In the genomic region with DNA sequence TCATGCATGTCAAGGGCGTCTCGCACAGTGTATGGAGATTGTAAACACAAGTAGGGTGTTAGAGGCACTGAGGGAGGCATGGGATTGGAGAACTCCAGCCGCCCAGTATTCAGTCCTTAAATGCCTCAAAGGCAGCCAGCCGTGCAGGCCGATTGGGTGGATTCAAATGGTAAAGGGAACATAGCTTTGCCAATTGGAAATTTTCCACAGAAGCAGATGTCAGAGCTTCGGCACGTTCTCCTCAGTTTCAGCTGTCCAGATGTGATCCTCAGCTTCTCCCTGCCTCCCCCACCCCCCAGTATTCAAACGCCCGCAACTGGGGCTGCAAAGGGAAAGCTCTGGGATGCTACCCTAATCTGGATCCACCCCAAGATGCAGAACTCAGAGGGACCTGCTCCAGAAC, we compare ENCODE assay signal across 13 mouse cellular contexts. TPM values are rescaled to one million over a fixed set of nuclear protein-coding genes. Genes with fewer than 3 reads are reported as not detected.
A peak's percentile ranks its signal among the peaks of the same experiment; 100 is the strongest.
DNase-seq lines count a peak whose midpoint lies in the region; ATAC-seq and TF ChIP-seq lines count a peak whose summit lies in the region.
"Had no signal": no experiment of that assay in that cellular context is flagged by ENCODE, and none has a peak within 500 bp of the region (broad histone marks: within the 10 kb centered on the region; RNA-seq: fewer than 3 reads in every experiment).

No protein-coding gene starts in this region.

- no peak for TF ChIP-seq CTCF in midbrain, postnatal 0 days (IDR thresholded peaks at IDR 0.05)
- no peak for TF ChIP-seq CTCF in stomach, postnatal 0 days (IDR thresholded peaks at IDR 0.05; ENCODE audit: low read depth)

- H3K4me2 ChIP-seq in midbrain, postnatal 0 days (ENCODE audit: low read depth, low read length, poor library complexity, severe bottlenecking): no peak overlapping the region
- peak overlapping the region; percentile 26; the same call in 1 of the 2 replicates for H3K4me2 ChIP-seq in kidney, embryonic 16.5 days (replicated peaks; ENCODE audit: low read depth, low read length)
- H3K4me2 ChIP-seq in stomach, postnatal 0 days (replicated peaks; ENCODE audit: low read depth): peak overlapping the region; percentile 19; the same call in 1 of the 2 replicates
- H3K4me2 ChIP-seq: neural tube, embryonic 12.5 days had no signal

- no peaks in the 10 kb centered on the region for H3K36me3 ChIP-seq in midbrain, embryonic 10.5 days
- no peaks in the 10 kb centered on the region for H3K36me3 ChIP-seq in midbrain, postnatal 0 days (ENCODE audit: insufficient read depth, low read length)
- no peaks in the 10 kb centered on the region for H3K36me3 ChIP-seq in kidney, embryonic 16.5 days (ENCODE audit: insufficient read depth, low read length)
- no peaks in the 10 kb centered on the region for H3K36me3 ChIP-seq in stomach, postnatal 0 days (ENCODE audit: control insufficient read depth, insufficient read depth, low read length)
- H3K36me3 ChIP-seq: neural tube, embryonic 12.5 days had no signal

- no peaks in the 10 kb centered on the region for H3K27me3 ChIP-seq in midbrain, embryonic 10.5 days (ENCODE audit: low read depth, poor library complexity, severe bottlenecking)
- H3K27me3 ChIP-seq in midbrain, postnatal 0 days (ENCODE audit: insufficient read depth, low read length): no peaks in the 10 kb centered on the region
- no peaks in the 10 kb centered on the region for H3K27me3 ChIP-seq in kidney, embryonic 16.5 days (ENCODE audit: insufficient read depth, low read length)
- H3K27me3 ChIP-seq in stomach, postnatal 0 days (ENCODE audit: control insufficient read depth, insufficient read depth, low read length): no peaks in the 10 kb centered on the region
- H3K27me3 ChIP-seq: neural tube, embryonic 12.5 days had no signal

- 23% methylated on average over 9 of the region's 9 CpGs for WGBS in midbrain, embryonic 10.5 days
- WGBS in midbrain, postnatal 0 days: 19% methylated on average over 9 of the region's 9 CpGs
- 32% methylated on average over 9 of the region's 9 CpGs for WGBS in kidney, embryonic 16.5 days
- 24% methylated on average over 9 of the region's 9 CpGs for WGBS in stomach, postnatal 0 days

- H3K9ac ChIP-seq in midbrain, postnatal 0 days (replicated peaks; ENCODE audit: low read length, poor library complexity, severe bottlenecking): no peak overlapping the region
- H3K9ac ChIP-seq in kidney, embryonic 16.5 days (replicated peaks; ENCODE audit: low read length): 0 out of 2 replicates have a peak overlapping the region, but pooled peaks have one; percentile 8
- no peak overlapping the region for H3K9ac ChIP-seq in stomach, postnatal 0 days (ENCODE audit: low read length)
- H3K9ac ChIP-seq: neural tube, embryonic 12.5 days had no signal

- peak; percentile 43 for DNase-seq in embryo, embryonic 10 days (ENCODE audit: low spot score)
- no peak for DNase-seq in embryo, embryonic 11 days
- DNase-seq in midbrain, embryonic 10.5 days (ENCODE audit: low spot score): no peak
- no peak for DNase-seq in midbrain, postnatal 0 days (ENCODE audit: low spot score)
- no peak for DNase-seq in stomach, postnatal 0 days (ENCODE audit: low spot score)
- DNase-seq in thymus, postnatal 4 days: no peak
- no peak for DNase-seq in layer of hippocampus, adult 11-12 months (ENCODE audit: low spot score)
- DNase-seq: adrenal gland, postnatal 10 days; cerebellum, adult 2 months; heart, postnatal 14 days; thymus, postnatal 25 days had no signal

- H3K27ac ChIP-seq in midbrain, embryonic 10.5 days (replicated peaks): peak overlapping the region; percentile 42; the same call in 1 of the 2 replicates
- H3K27ac ChIP-seq in midbrain, postnatal 0 days (ENCODE audit: low read depth, low read length): no peak overlapping the region
- peak overlapping the region; percentile 55 for H3K27ac ChIP-seq in kidney, embryonic 16.5 days (ENCODE audit: low read length)
- no peak overlapping the region for H3K27ac ChIP-seq in stomach, postnatal 0 days (replicated peaks)
- H3K27ac ChIP-seq: neural tube, embryonic 12.5 days had no signal

- ATAC-seq in midbrain, postnatal 0 days (ENCODE audit: low FRiP score): no peak
- peak; percentile 92 for ATAC-seq in kidney, embryonic 16.5 days (ENCODE audit: low FRiP score, low TSS enrichment)
- ATAC-seq in stomach, postnatal 0 days (ENCODE audit: low FRiP score, low TSS enrichment): no peak

- TF ChIP-seq EP300 in stomach, postnatal 0 days (optimal IDR thresholded peaks at IDR 0.05): no peak

- no peaks in the 10 kb centered on the region for H3K9me3 ChIP-seq in midbrain, embryonic 10.5 days (replicated peaks)
- no peaks in the 10 kb centered on the region for H3K9me3 ChIP-seq in midbrain, postnatal 0 days (ENCODE audit: low read length)
- H3K9me3 ChIP-seq in kidney, embryonic 16.5 days (ENCODE audit: low read length): no peaks in the 10 kb centered on the region
- no peaks in the 10 kb centered on the region for H3K9me3 ChIP-seq in stomach, postnatal 0 days (ENCODE audit: control insufficient read depth, low read length)
- H3K9me3 ChIP-seq: neural tube, embryonic 12.5 days had no signal

- no peak overlapping the region for H3K4me3 ChIP-seq in midbrain, embryonic 10.5 days
- no peak overlapping the region for H3K4me3 ChIP-seq in midbrain, postnatal 0 days (ENCODE audit: low read depth, low read length)
- no peak overlapping the region for H3K4me3 ChIP-seq in kidney, embryonic 16.5 days (ENCODE audit: low read length)
- H3K4me3 ChIP-seq in stomach, postnatal 0 days (ENCODE audit: low read depth, low read length): no peak overlapping the region
- H3K4me3 ChIP-seq: neural tube, embryonic 12.5 days had no signal

- H3K4me1 ChIP-seq in midbrain, embryonic 10.5 days: peaks cover 14% of the 10 kb centered on the region
- H3K4me1 ChIP-seq in midbrain, postnatal 0 days (ENCODE audit: insufficient read depth, low read length): no peaks in the 10 kb centered on the region
- H3K4me1 ChIP-seq in kidney, embryonic 16.5 days (ENCODE audit: insufficient read depth, low read length): peaks cover 19% of the 10 kb centered on the region
- H3K4me1 ChIP-seq in stomach, postnatal 0 days (replicated peaks; ENCODE audit: control insufficient read depth, insufficient read depth): no peaks in the 10 kb centered on the region

RNA-seq across cellular contexts. Expression of a gene that starts 21.3 kb away (rescaled TPM):
- polyA plus RNA-seq in midbrain, embryonic 10.5 days (2016; fragmentation: Nextera tagmentation; extraction: Ambion mirVana): 14.2 and 15.3 TPM in 2 replicates
- total RNA-seq in midbrain, postnatal 0 days (2014; rRNA removed): 10.4 and 11.3 TPM in 2 replicates
- polyA plus RNA-seq in midbrain, postnatal 0 days (2015; fragmentation: Nextera tagmentation; extraction: Ambion mirVana): 4.8 and 5.3 TPM in 2 replicates
- polyA plus RNA-seq in kidney, embryonic 16.5 days (2015; fragmentation: Nextera tagmentation; extraction: Ambion mirVana): 31.9 and 34.0 TPM in 2 replicates
- 34.8 and 36.3 TPM in 2 replicates for polyA plus RNA-seq in stomach, postnatal 0 days (2015; fragmentation: Nextera tagmentation; extraction: Ambion mirVana)

Comparison
In these comparisons a context has a peak if more than half of its experiments do, and no peak if none do; other contexts are left out.
1. H3K27ac ChIP-seq: peak in midbrain, embryonic 10.5 days (single experiment) and kidney, embryonic 16.5 days (single experiment); none in midbrain, postnatal 0 days (single experiment) and stomach, postnatal 0 days (single experiment).